Mouse (Mus musculus): ENCODE measurements around the gene Ankrd23.

Ankrd23 gene

DNA sequence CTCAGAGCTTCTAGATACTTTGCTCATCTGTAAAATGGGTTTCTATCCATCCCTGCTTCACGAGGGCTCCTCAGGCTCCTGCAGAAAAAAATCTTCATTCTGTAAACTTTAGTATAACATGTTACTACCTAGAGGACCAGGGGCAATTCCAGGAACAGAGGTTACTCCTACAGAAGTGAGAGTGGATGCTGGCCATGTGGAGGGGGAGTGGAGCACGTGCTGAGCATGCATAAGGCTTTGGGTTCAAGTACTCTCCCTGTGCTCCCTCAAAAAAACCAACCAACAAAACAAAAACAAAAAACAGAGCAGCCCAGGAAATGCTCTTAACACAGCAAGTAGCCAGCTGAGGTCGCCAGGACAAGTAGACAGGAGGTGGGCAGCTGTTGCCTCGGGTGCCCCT, 26.9 kb upstream of the Ankrd23 start:
- DNase-seq (ENCODE audit: low read depth): no peak

DNA sequence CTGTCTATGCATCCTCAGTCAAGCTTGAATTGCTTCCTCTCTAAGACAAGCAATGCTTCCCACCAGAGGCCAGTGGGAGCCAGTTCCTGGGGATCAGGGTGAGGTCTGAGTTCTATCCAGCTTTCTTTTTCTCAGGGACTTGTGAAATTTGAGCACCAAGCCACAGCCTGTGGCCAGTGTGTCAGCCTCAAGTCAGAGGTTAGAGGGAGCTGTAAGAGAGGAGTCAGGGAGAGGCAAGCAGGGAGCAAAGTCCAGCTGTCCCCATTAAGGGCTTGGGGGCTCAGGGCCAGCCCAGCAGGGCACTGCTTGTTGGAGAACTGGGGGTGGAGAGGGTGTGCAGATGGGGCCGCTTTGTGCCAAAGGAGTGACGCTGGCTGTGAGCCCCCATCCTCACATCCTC, 26.5 kb upstream of the Ankrd23 start:
- peak; percentile 51 for DNase-seq (ENCODE audit: low read depth)

DNA sequence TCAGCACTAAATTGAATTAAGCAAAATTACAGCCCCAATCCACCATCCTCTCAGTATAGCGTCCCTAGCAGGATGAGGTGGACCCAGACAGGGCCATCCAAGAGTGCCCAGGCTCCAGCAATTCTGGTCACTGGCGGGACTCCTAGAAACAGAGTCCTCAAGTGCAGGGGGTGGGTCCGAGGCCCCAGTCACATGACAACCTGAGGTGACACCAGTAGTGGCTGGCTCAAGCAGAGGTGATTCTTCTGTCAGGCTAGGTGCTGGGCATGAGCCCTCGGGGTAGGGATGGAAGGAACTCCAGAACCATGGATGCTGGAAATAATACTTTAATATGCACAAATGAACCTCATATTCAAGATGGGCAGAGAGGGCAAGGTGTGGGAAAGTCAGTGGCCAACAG, 25.7 kb upstream of the Ankrd23 start:
- DNase-seq (ENCODE audit: low read depth): no peak

DNA sequence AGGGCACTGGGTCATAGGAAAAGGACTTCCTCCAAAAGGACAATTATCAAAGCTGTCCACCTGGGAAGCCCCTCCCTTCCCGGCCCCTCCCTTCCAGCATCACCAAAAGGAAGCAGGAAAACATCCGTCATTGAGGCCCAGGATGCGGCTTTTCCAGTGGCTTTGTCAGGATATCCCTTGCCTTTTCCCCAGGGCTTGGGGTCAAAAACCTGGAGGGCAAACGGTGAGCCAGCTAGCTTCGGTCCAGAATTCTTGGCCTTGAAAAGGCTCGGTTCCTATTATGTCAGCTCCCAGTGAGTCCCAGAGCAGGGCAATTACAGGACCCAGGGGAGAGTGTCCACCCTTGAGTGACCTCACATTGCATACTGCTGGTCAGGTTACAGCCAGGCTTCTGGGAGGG, 24.2 kb upstream of the Ankrd23 start:
- no peak for DNase-seq (ENCODE audit: low read depth)

DNA sequence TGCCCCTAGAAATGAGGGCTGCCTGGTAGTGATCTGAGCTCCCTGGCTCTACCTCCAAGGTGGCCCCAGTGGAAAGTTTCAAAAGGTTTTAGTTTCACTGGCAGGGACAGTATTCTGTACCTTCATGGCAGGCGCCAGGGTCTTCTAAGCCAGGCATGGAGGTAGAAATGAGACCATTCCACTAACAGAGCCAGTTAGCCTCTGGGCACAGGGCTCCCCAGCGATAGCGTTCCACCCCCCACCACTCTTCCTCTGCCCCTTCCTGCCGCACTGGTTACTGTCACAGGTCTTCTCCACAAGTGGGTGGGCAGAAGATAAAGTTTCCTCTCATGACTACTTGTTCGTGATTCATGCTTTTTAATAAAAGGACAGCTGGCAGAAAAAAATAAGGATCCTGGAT, 23.2 kb upstream of the Ankrd23 start:
- no peak for DNase-seq (ENCODE audit: low read depth)

DNA sequence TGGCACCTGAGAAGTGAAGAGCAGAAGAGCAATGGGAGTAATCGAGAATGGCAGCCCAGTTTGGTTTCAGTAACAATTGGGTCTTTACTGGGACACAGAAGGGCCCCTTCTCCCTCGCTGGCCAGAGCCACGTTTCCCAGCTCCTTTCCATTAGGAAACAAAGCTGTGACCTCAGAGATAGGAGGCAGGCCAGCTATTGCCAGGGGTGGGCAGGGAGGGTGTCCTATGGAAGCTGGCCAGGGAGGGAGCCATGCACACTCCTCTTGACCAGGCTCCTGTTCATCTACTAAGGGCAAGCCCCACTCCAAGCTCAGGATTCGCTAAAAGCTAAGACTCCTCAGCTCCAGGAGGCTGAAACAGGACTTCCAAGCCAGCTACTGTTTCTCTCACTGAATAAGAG, 22.6 kb upstream of the Ankrd23 start:
- DNase-seq (ENCODE audit: low read depth): no peak

DNA sequence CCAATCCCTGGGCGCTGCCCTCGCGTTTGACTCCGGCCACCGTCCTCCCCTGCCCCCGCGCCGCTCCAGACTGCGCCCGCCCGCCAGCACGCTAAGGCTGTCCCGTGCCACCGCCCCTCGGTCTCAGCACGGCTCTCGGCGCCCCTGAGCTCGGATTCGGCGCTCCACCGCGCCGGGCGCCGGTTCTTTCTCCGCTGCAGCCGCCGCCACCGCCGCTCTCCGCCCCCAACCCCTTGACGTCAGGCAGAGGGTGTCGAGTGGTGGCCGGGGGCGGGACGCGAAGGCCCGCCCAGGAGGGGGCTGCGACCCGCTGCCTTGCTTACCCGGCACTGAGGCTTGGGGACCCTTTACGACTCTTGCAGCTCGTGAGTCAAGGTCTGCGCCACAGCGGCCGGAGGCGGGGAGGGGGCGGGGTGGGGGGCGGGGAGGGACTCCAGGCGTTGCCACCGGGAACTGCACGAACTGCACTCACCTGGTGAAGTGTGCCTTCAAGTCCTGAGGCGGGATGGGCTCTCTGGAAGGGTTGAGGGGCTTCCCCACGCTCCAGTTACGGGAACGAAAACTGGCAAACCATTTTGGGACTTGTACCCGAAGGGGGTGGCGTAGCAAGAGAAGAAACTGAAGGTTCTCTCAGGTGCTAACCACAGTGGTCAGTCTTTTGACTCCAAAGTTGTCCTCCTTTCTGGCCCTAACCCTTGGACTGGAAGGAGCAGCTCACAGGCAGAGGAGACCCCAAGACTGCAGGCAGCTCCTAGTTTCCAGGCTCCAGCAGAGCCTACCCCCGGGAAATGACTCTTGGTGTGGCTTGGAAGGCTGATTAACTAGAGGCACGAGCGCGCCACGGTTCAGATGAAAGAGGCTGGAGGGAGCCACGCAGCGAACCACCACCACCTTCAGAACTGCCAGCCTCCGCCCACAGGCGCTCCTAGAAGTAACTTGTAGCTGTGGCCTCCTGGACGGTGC, 21.6 kb upstream of the Ankrd23 start, which contains the start of gene Sema4c:
TSS of gene Sema4c (minus strand) at position 319 of the 963 bp plus-strand sequence.
- DNase-seq (ENCODE audit: low read depth): no peak

DNA sequence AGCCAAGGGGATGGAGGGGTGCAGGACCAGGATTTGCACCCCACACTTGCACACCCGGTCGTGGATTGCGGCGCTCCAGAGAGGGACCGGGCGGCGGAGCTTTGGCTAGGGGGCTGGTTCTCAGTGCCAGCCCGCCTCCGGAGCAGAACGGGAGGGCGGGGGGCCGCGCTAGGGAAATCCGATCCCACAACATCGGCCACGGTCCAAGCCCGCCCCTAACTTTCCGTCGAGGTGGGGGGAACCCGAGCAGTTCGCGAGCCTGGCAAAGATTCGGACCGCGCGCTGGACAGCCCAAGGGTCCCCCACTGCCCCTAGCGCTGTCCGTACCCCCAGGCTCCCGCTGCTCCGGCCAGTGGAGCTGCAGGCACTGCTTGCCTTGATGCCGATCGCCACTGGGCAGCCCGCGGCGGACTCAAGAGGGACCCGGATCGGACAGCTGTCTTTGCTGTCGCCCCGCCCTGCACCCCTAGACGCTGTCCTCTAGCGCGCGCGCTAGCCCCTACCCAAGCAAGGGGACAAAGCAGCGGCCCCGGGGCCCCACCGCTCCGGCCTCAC, 20.9 kb upstream of the Ankrd23 start:
- DNase-seq (ENCODE audit: low read depth): peak; percentile 52

DNA sequence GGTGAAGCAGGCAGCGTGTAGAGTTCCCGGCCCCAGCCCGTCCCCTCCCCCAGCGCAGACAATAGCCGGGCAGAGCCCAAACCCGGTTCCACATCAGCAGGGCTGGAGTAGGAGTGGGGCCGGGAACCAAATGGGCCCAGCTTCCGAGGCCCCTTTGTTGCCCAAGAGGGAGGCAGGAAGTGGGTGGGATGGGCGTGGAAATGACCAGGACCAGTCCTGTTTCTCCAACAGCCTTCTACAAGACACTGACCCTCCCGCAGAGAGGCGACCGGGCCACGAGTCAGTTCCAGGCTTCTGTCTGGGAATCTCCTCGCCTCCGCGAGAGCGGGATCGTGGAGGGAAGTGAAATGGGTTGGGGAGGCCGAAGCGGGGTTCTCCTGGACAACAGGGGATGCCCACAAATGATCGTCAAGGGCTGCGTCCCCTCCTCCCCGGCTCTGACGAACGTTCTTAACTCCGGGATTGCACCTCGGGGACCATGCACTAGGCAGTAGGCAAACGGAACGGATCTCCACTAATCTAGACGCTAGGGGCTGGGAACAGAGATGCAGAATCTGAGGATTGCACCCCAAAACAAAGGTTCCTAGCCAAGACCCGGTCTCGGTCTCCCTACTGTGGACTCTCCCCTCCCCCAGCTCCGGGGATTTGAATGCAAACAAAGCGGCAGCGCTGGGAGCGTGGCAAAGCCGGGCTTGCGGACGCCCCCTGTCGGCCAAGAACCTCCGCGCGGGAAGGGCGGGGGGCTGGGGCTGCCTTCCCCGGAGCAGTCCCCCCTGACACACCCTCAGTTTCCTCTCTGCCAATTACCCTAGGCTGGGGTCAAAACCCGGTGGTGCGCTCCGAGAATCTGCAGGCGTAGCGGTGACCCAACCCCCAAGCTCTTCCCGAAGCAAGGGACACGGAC, 20.1 kb upstream of the Ankrd23 start:
- peak; percentile 90 for DNase-seq (ENCODE audit: low read depth)

DNA sequence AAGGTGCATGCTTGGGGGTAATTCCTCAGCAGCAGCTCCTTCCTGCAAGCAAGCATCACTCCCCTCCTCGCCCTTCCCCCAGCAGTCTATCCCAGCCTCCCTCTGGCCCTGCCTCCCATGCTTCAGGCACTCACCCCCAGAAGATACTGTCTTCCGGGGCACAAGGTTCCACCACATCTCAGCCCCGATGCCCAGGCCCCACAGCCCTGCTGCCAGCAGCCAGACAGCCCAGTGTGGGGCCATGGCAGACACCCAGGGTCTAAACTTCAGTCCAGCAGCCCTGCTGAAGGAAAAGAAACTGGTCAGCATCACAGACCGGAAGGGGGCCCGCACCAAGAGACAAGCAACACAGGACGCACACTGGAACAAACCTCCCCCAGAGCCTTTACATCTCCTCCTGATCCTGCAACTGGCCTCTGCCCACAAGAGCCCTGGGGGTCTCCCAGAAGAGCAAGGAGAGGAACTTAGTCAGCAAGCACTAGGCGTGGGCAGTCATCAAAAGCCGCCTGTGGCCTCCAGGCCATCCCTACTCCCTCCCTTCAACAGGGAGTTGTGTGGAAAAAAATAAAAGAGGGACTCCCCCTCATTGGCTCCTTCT, 19.2 kb upstream of the Ankrd23 start:
- no peak for DNase-seq (ENCODE audit: low read depth)

DNA sequence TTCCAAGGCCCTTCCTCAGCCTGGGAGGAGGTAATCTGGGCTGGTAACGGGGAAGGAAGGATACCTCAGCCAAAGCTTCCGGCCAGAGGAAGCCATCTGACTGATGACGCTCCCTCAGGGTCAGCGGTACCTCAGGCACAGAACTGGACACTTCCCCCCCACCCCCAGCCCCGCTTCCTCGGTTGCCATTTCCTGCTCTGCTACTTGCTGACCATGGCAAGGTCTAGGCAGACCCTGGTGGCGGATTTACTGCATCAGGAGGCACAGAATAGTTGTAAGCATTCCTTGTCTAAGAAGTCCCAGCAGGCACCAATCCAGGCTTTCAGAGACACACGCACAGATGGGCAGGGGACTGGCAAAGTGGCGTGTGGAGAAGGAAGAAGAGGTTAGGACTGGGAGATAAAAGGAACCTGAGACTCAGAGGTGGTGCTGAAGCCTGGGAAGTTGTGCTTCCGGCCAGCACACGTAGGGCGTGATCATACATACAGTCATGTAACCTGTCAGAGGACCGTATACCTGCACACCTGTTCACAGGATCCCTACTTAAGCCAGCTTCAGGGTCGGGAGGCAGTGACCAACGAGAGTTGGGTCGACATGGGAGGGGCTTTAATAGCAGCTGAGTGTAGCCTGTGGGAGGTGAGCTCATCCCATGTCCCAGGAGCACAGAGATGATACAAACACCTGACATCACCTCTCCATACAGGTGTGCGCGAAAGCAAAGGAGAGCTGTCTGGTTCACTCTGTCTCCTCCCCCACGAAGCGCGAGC, 18.1 kb upstream of the Ankrd23 start:
- peak; percentile 49 for DNase-seq (ENCODE audit: low read depth)

DNA sequence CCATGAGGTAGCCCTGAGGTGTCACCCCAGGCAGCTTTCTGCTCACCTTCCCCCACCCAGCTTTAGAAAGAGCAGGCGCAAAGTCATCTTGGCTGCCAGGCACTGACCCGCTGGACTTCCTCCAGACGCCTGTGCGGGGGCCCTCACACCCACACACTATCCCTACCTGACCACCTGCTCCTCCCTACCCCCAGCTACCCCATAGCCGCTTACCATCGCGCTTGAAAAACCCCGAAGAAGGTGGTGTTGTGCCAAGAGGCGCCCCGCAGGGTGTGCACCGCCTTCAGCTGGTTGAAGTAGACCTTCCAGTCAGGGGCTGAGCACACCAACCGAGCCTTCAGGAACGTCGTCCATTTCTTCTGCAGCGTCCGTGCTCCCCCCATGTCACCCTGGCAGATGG, 15.8 kb upstream of the Ankrd23 start:
- no peak for DNase-seq (ENCODE audit: low read depth)

DNA sequence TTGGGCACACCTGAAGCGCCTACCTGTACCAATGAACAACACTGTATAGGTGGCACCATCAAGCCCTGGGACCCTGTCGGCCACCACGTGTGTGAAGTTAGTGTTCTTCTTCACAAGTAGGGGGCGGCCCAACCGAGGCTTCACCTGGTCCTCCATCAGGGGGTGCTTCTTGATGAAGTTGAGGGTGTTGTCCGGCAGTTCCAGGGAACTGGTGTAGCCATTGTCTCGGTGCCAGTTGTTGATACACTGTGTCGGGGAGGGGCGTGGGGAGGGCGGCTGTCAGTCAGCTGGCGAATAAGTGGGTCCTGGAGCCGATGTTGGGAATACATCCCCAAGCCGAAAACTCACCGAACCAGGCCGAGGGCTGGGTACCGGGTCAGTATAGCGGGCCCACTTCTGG, 15.2 kb upstream of the Ankrd23 start:
- no peak for DNase-seq (ENCODE audit: low read depth)

DNA sequence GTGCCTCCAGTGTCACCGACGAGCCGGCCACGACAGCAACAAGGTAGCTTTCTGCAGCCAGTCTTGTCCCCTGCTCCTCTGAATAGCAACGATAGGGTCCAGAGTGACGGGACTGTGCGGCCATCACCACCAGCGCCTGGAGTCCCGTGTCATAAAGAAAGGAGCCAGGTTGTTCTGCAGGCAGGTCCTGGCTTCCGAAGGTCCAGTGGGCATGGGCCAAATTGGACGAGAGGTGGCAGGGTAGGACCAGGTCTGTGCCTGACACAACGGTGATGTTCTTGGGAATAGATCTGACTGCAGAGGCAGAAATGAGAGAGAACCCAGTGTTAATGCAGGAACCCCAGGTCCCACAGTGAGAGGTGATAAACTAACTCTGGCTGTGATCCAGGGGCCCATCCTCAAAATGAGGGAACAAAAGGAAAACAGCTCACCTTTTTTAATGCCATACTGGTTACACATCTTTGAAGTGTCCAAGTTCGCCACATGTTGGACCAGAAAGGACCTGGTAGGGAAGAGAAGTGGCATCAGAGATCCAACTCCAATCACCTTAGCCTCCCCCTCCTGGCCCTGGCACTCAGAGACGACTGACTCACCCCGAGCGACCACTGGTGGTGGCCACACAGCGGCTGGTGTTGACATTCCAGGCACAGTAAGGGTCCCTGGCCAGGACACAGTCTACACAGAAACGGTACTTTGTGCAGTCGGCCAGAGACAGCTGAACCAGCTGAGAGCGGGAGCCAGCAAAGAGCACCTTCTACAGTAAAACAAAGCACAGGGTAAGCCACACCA, 13.6 kb upstream of the Ankrd23 start:
- DNase-seq (ENCODE audit: low read depth): no peak

DNA sequence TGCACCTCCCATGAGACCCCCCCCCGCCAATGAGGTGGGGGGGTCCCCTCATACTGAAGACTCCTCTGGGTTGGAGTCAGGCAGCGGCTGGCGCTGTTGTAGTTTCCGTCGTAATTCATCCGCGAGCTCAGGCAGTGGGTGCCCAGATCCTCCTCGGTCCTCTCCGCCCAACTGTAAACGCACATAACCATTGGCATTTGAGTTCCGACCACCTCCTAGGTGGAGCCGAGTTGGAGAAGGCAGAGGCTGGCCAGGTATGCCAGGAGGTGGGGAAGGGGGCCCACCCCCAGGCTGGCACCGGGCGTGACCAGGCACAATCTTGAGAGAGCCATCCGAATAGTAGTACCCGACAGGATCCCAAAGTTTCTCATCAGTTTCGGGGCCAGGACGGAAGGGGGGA, 12.8 kb upstream of the Ankrd23 start:
- DNase-seq (ENCODE audit: low read depth): no peak

DNA sequence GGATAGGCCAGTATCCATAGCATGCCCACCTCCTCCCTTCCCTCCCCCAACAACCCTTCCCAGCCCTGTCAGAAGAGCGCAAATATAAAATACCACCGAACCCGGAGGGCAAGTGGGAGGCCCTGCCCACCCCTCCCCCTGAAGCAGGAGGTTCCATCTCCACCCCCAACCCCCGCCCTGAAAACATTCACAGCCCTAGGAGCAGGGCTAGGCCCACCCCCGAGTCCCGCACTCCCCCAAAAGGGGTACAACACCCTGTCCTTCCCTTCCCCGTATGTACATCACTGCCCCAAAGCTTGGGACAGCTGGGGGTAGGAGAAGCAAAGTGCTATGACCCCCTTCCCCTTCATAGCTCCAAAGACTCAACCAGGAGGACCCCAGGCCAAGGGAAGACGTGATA, 12.1 kb upstream of the Ankrd23 start:
- DNase-seq (ENCODE audit: low read depth): no peak

DNA sequence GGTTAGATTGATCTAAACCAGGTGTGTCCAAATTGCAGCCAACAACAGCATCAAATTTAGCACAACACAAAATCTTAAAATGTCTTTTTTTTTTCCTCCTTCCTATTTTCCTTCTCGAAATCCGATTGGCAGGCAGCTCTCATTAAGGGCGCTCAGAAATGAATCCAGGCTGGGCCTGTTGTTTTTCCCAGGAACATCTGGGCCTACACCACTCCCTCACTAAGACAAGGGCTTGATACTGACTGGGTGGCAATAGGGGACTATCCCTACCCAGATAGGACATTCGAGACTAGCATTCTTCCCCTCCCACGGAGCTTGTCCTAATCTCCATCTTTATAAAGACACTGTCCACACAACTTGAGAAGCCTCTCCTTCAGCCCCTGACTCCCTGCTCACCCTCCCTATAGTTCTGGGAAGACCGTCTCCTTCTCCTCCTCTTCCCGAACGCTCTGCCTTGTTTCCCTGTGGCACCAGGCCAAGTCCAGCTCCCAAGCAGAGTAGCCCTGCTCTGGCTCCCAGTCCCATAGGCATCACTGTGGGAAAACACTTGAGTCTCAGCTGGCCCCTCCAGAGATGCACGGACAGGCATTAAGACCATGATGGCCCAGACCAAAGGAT, 11.4 kb upstream of the Ankrd23 start:
- DNase-seq (ENCODE audit: low read depth): no peak

DNA sequence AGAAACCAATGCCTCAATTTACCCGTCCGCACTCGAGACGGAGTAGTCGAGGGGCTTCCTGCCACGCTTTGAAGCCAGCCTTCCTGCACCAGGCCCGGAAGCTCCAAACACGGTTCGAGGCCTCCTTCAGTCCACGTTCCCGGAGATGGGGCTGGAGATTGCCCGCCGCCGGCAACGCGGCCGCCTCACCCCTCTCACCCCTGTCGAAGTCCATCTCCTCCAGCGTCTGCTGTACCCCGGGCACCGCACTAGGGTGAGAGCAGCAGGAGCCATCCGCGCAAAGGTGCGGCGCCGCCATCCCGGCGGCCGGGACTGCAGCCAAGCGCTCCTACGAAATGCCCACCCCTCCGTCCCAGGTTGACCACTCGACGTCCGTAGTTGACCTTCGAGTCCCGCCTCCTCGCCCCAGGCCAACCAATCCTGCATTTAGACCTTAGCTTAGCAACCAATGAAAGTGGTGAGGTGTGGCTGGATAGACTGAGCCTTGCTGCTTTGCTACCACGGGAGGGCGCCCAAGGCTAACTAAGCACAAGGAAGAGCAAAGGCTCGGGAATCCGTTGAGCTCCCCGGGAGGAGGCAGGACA, 10.3 kb upstream of the Ankrd23 start, which contains the start of gene Ankrd39:
TSS of gene Ankrd39 (minus strand) at position 558 of the 584 bp plus-strand sequence.
- DNase-seq (ENCODE audit: low read depth): peak; percentile 99

DNA sequence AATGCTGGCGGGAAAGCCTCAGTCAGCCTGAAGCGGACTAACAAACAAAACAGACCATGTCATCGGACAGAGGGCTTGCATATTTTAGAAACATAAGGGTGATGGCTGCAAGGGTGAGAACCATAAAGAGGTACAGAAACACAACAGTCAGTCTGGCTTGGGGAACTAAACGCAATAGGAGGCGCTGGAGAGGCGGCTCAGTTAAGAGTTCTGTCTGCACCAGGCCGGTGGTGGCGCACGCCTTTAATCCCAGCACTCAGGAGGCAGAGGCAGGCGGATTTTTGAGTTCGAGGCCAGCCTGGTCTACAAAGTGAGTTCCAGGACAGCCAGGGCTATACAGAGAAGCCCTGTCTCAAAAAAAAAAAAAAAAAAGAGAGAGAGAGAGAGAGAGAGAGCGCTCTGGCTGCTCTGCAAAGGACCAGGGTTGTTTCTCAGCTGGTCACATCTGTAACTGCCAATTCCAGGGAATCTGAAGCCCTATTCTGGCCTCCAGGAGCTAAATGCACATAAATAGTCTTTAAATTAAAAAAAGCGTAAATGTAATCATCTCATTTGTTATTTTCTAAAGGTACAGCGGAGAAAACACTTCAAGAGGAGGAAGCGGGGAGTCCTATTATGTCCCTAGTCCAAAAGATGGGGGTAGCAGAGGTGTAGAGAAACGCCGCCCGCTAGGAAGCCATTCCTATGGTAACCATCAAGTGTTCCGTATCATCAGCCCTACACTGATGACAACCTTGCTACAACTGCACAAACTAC, 9.3 kb upstream of the Ankrd23 start:
- peak; percentile 57 for DNase-seq (ENCODE audit: low read depth)

All from 416B (cell line).